Mouse (Mus musculus) embryo, embryonic 11.5 days (tissue): ENCODE data around the gene Tomm40.

Experiments
- DNase-seq: peaks from one replicate; pipeline ENCODE4 v3.0.0-alpha.2; 2012; ENCODE audit warnings: low read depth, low spot score

Tomm40 gene

DNA sequence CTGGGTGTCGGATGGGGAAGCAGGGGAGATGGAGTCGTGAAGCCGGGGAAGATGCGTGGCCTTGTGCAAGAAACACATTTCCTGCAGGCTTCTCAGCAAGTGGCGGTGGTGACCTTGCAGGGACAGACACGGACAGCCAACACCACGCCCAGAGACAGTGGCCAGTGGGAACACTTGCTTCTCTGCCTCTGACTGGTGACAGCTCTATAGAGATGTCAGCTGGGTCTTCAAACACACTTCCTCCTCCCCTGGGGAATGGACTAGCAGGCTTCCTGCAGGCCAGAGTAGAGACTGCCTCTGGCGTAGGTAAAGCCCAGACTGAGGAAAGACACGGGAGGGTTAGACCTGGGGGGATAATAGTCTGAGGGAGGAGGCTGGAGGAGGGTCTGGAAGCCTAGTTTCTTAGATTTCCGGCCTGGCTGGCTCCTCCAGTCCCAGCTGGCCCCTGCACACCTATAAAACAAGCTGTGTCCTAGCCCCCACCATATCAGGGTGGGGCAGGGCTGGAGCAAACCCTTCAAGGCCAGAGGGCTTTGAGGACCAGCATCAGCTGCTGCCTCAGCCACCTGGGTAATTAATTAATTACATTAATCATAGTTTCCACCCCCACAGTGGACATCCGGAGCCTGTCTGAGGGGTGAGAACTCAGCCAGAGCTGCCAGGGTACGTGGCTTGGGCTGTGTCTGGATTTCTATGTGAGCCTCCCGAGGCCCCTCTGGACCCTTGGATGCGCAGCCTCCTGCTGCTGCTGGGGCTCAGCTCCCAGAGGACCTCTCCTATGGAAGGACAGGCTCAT is 29.6 kb upstream of the Tomm40 start:
- no peak for DNase-seq

DNA sequence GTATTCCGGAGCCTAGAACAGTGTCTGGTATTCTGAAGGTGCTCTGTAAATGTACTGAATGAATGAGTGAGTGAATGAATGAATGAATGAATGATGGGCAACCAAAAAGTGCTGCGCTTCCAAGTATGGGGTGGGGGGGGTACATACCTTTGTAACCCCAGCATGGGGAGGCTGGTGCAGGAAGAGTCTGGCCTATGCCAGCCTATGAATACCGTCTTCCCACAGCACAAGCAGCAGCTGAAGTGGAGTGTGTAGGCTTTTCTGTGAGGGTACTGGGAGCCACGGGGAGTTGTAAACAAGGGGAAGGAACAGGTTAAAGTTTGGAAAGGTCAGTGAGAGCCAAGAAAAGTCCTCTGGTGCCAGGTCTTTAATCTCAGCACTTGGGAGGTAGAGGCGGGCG is 28.6 kb upstream of the Tomm40 start:
- DNase-seq = no peak

DNA sequence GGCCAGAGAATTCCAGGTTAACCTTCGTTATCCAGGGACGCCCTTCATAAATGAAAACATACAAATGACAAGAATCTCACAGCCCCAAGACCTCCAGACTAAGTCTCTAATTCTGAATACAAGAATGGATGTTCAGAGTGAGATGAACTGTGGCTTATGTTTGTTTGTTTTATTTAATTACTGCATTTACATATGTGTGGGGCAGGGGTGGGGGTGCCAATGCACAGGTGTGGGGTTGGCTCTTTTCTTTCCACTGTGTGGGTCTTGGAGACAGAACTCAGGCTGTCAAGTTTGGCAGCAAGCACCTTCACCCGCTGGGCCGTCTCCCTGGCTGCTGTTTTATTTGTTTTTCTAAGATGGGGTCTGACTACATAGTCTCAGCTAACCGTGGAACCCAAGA is 27.2 kb upstream of the Tomm40 start:
- DNase-seq = no peak

DNA sequence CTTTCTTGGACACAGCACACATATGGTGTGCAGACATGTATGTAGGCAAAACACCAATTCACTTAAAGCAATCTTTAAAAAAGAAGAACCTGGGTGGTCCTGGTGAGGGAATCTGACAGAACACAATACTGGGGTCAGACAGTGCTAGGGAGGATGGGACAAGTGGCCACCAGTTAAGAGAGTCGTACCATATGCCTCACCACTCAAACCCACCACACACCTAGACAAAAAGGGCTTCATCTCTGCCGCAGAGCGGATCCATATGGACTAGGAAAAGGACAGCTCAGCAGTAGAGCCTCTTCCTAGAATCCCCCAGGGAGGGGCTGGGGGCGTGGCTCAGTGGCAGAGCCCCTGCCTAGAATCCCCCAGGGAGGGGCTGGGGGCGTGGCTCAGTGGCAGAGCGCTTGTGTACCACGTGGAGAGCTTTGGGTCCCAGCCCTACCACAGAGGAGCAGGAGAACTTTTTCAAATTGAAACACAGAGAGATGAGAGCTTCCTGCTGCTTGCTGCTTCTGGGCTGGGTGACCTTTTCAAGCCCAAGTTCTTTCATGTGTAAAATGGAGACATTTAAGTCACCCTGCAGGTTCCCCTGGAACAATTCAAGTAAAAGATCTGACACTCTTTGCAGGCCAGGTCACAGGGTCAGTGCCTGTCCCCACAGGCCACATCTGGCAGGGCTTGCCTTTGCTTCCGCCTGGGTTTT is 26.2 kb upstream of the Tomm40 start:
- no peak for DNase-seq

DNA sequence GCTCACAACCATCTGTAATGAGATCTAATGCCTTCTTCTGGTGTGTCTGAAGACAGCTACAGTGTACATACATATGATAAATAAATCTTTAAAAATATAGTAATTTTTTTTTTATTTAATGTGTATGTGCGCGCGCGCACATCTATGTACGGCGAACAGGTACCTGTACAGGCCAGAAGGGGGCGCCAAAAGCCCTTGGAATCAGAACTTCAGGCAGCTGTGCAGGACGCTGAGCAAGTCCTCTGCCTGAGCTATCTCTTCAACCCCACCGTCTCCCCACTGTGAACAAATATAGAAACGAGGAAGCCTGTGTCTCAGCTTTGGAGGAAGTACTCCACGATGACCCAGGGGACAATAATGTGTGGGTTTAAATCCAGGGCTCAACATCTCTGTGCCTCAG is 25.0 kb upstream of the Tomm40 start:
- DNase-seq = no peak

DNA sequence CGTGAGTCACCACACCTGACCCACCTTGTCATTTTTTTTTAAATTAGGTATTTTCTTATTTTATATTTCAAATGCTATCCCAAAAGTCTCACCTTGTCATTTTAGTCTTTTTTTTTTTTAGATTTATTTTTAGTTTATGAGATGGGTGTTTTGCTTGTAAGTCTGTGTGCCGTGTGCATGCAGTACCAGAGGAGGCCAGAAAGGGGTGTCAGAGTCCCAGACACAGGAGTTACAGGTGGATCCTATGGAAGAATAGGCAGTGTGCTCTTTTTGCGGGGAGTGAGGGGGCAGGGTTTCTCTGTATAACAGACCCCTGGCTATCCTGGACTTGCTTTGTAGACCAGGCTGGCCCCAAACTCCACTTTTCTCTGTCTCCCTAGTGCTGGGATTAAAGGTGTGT is 23.5 kb upstream of the Tomm40 start:
- DNase-seq = no peak

DNA sequence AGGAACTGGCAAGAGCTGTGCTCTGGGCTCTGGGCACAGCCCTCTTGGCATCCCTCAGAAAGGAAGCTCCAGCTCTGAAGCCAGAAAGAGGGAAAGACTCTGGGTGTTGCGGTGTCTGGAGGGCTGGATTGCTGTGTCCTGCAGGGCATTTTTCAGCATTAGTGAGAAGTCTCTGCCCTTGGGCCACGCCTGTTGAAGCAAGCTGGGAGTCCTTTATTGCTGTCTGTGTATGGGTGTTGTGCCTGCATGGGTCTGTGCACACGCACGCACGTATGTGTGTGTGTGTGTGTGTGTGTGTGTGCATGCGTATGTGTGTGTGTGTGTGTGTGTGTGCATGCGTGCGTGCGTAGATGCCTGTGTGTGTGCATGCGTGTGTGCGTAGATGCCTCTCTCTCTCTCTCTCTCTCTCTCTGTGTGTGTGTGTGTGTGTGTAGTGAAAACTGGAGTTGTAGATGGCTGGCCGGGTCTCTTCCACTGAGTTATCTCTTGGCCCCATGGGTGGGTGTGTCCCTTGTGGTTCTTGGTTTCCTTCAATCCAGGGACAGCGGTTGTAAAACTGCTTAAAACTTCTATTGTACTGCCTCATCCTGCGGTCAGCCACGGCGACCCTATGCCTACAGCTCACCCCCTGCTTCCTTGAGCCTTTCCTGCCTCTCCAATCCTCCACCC is 21.3 kb upstream of the Tomm40 start:
- DNase-seq = no peak

DNA sequence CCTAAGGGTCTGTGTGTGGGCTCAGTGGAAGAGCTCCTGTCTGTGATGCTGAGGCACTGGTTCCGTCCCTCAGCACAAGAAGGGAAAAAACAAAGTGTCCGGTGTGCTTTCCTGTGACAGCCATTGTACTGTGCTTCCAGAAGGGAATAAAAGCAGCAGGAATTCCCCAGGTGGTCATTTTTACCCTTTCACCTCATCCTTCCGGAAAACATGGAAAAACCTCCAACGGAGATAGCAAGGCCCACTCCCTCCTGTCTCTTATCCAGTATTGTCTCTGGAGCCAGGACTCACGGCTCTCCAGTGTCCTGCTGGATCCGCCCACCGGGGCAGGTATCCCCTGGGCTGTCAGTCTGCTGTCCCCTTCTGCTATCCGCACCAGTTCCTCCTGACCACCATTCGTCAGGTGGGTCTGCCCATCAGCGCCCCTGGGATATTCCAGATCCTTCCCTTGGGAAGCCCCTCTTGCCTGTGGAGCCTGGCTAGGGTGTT is 19.0 kb upstream of the Tomm40 start:
- DNase-seq = no peak

DNA sequence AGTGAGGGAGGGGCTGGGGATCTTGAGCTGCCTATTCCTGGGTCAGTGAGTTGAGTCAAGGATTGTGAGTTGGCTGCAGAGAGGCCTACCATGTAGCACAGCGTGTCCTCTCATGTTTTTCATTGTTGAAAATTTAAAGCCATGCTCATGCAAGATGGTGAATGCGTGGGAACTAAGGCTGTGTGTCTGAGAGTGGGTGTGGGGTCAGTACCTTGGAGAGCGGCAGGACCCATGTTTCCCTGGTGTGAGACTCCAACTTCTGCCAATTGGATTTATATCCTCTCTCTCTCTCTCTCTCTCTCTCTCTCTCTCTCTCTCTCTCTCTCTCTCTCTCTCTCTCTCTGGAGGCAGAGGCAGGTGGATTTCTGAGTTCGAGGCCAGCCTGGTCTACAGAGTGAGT is 11.3 kb upstream of the Tomm40 start:
- DNase-seq = no peak

DNA sequence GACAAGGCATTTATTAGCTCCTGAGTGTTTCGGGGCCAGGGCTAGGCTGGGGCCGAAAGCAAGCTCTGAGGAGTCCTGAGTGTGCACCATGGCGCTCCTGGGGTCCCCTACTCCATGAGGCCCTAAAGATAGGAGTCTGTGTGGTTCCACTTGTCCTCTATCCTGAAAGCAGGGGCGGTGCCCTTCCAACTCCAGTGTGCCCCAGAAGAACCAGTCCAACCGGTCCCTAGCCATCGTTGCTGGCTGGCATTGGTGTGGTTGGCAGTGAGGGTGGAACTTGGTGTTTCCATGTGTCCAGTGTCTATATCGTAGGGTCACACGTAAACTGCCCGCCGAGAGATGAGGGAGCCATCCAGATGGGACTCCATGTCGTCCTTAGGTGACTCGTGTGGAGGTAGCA is 8.9 kb upstream of the Tomm40 start:
- DNase-seq = no peak

DNA sequence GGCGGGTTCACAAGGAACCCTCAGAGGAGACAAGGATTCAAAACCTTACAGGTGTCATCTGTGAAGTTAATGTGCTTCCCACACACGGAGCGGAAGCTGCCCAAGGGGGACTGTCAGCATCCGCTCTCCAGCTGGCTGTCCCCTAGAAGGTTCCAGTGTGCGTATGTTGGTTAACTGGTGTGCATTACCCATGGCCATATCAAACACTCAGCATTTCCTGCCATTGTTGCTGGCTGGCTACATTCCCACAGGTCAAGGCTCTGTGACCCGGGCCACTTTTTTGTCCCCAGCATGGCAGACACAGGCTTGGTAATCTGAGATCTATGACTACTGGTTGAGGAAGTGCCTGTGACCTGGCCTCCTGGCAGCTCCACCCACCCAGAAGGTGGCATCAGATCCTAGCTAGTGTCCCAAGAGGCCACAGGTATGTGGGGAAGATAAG is 7.5 kb upstream of the Tomm40 start:
- no peak for DNase-seq

DNA sequence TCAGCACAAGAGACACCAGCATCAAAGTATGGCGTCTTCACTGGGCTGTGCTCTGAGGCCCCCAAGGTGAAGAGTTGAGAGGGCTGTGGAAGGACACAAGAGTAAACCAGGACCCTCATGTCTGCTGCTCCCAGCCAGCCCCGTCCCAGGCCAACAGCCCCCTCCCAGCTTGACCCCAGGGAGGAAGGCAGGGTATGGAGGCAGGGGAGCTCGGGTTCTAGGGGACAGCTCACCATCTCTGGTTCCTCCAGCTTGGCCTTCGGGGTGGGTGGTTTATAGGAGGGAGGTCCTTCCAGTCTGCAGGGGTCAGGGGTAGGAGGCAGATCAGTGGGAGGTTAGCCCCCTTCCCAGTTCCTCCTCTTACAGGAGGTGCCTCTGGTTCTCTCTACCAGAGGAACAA is 4.0 kb upstream of the Tomm40 start:
- DNase-seq = no peak

DNA sequence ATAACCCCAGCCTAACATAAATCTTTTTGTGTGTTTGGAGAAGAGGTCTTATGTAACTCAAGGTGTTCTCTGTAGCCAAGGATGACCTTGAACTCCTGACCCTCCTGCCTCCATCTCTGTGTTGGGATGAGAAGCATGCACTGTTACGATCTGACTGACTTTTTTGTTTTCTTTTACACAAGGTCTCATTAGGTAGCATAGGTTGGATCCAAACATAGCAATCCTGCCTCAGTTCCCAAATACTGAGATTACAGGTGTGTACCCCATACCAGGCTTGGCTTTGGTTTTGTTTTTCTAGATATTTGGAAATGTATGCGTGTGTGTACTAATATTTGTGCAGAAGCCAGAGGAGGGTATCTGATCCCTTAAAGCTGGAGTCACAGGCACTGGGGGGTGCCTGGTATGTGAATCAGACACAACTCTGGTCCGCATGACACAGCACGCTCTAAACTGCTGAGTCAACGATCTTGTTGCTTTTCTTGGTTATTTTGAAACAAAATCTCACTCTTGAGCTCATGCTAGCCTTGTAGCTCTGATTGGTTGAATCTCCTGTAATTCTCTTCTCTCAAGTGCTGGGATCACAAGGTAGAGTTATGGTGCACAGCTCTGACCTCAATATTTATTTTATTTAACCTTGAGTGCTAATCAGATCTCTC is 3.2 kb upstream of the Tomm40 start:
- DNase-seq = no peak

DNA sequence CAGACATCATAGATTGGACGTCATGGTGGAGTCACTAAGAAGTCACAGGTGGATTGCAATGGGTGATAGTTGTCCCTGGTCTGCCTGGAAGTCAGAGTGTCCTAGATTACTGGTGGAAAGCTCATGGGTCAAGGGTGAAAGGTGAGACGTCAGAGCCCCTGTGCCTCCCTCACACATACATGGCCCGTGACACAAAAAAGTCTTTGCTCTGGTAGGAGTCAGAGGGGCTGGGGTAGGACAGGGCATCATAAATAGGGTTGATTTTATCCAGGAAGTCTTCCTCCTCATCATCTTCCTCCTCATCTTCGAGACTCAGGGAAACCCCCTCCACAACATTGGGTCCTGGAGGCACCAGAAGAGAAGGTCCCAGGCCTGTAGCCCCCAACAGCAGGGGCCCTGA is 2.1 kb upstream of the Tomm40 start:
- DNase-seq = no peak

DNA sequence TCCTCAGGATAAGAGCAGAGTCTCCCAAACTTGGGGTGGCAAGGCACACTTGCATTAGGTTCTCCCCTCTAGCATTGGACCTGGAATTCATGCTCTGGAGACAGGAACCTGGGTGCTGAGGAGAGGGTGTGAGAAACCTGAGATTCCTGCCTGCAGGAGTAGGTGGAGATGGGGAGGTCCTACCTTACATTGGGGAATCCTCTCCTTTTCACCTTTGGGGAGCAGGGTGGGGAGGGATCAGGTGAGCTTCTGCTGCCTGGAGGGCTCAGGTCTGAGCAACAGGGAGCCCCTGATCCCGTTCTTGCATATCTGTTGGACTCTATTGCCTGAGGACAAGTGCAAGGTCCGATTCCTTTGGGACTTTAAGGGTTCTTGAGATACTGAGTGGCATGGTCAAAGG is 1.6 kb upstream of the Tomm40 start:
- DNase-seq = no peak

DNA sequence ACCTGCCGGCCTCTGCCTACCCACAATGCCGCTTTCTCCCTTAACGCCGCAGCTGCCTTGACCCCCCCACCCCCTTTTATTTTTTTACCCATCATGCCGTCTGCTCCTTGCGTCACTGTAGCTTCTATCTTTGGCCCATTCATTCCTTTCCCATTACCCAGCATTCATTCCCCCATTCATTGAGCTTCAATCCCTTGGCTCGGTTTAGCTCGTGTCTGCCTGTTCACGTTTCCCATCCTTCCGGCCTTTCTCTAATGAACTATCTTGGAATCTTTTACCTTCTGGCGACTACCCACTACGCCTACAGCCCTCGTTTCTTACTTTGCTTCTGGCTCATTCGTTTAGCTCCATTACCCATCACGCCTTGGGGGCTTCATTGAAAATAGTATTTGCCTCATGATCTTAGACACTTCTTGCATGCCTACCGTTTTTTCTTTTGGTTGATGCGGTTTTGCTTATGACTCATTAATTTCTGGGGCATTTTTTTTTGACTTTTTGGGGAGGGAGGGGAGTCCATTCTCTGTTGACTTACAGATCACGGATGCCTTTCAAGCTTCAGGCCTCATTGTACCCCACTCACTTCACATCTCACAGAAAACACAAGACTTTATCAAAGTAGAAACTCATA is 931 bp upstream of the Tomm40 start:
- DNase-seq = no peak

DNA sequence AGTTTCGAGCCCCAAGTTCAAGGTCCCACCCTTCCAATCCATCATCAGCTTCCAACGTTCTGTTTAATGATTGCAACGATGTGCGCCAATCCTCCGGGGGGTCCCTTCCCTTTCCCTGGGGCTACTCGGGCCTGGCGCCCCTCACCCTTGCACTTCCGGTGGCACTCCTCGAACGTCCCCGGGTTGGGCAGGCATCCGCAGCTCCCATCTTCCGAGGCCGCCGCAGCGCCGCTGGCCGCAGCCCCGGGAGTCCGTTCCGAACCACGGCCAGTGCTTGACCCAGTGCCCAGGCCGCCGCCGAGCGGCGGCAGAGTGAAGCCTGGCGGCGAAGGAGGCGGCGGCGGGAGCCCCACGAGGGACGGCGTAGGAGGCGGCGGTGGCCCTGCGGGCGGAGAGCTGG is 402 bp downstream of the Tomm40 start:
- no peak for DNase-seq

DNA sequence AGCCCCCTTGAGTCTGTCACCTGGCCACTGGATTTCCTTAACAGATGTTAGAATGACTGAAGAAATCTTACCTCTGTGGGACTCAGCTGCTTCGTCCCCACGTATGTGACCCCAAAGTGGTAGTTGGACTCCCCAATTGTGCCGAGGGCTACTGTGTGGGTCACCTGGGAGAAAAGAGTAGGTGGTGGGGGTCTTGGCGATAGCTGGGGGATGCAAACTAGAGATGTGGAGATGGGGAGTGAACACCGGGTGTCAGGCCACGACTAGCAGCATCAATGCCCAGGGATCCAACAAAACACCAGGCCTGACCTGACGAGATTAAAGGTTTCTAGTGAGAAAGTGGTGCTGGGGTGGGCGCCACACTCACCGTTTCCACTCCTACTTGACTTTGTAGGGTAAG is 1.6 kb downstream of the Tomm40 start:
- no peak for DNase-seq

DNA sequence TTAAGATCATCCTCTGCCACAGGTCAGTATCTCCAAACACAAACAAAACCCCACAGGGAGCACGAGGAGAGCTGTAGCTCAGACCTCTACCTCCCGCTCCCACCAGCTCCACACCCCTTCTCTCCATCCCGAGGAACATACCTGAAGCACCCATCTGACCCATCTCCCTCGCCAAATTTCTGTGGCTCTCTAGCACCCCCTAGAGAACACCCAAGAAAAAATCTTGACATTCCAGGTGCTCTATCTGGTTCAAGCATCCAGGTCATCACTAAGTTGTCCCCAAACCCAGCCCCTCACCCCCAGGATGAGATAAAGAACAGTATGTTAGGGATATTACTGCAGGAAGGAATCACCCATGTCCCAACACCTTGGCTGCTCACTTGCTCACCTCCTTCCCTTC is 2.0 kb downstream of the Tomm40 start:
- DNase-seq = no peak

DNA sequence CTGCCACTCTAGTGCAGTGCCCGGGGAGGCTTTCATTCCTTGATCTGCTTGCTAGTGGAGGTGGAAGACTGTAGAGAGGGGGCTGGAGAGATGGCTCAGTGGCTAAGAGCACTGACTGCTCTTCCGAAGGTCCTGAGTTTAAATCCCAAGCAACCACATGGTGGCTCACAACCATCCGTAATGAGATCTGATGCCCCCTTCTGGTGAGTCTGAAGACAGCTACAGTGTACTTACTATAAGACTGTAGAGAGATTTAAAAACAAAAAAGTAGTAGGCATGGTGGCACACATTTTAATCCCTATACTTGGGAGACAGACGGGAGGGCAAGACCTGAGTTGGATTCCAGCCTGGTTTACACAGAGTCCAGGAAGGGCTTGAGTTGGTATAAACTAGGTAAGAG is 2.8 kb downstream of the Tomm40 start:
- no peak for DNase-seq

DNA sequence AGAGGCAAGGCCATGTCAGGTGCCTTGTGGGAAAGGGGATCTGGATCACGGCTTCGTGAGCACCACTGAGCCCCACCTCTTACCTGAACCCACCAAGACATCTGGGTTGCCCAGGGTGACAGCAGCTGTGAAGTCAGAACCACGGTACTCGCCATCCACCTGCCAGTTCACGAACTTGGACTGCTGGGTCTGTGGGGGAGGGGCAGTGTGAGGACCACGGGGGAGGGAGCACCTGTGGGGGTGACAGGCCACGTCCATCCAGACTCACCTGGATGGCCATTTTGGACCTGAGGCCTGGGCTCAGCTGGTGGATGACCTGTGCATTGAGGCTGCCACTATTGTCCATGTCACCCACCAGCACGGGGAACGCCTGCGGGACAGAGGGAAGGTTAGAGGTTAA is 4.6 kb downstream of the Tomm40 start:
- no peak for DNase-seq

DNA sequence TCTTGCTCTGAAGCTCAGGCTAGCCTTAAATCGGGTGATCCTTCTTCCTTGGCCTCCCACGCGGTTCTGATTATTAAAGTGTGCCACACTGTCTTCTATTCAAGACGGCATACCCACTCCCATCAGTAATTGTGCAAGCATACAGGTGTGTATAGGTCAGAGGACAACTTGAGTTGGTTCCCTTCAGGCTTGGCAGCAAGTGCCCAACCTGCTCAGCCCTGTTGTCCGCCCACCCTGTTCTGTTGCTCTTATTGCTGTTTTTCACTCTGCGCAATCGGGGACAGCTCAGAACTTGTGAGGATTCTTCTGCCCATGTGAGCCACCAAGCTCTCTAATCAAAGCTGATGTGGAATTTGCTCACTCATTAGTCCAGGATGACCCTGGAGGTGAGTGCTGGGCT is 10.0 kb downstream of the Tomm40 start:
- no peak for DNase-seq
